Mouse (Mus musculus) splenic B cell, adult 2 months (primary cell): ENCODE data around the gene Jazf1.

Source experiments
- DNase-seq: peaks from one replicate; pipeline ENCODE4 v3.0.0-alpha.2; 2011; ENCODE audit warnings: low read depth, low spot score
- H3K27me3 ChIP-seq: 2 replicates; pipeline ENCODE4 v1.6.1; 2012; ENCODE audit warnings: mild to moderate bottlenecking, low read length, moderate library complexity, mixed read lengths; ENCODE audit not compliant: control insufficient read depth, poor library complexity, insufficient read depth, severe bottlenecking
- H3K36me3 ChIP-seq: 2 replicates; pipeline ENCODE4 v1.6.1; 2012; ENCODE audit warnings: mild to moderate bottlenecking, low read length, moderate library complexity, mixed read lengths; ENCODE audit not compliant: control insufficient read depth, poor library complexity, insufficient read depth, severe bottlenecking

Jazf1 gene

DNA sequence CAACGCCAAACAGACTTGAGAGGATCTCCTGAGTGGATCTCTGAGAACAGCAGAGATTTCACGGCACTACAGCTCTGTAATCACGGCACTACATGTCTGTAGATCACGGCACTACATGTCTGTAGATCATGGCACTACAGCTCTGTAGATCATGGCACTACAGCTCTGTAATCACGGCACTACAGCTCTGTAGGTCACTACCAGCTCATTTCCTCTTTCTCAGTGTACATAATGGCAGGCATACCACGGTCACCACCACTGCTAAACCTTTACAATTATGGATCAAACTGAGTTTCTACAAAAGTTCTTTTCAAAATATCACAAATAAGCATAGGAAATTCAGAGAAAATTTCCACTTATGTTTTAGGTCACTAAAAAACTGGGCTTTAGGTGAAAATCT lies 147.7 kb downstream of the Jazf1 start:
- Histone ChIP-seq H3K27me3 (no peaks in the 10 kb centered on the region), H3K36me3 (no peaks in the 10 kb centered on the region)
- DNase-seq: no peak

DNA sequence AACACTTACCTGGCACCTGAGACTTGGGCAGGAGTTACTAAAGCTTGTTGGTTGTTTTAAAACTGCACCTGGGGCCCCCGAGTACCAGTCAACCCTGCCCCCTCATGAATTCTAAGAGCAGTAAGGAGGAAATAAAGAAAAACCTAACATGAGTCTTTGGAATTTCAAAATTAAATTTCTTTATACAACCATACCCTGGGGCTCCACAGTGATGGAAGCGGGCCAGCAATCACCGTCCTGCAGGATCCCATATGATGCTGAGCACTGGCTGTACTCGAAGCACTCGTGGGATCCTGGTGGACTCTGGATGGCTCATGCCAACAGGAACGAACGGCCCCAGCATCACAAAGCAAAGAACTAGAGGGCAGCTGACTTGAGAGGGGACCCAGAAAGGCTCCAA lies 149.0 kb downstream of the Jazf1 start:
- no peak for DNase-seq

DNA sequence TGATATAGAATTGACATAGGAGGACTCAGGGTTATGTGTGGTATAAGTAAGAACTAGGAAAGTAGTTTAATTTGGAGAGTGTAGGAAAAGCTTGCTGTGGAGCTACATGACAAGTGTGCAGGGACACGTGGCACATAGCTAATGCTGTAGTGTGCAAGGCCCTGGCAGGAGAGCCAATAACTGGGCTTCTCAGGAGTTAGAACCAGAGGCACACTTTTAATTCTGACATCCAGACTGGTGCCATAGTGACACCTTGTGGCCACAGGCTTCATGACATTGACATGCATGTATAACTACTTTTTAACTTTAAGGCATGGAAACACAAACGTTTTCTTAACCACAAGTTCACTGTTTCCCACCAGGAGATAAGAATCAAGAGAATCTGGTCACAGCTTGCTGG lies 149.5 kb downstream of the Jazf1 start:
- Histone ChIP-seq H3K27me3 (no peaks in the 10 kb centered on the region), H3K36me3 (no peaks in the 10 kb centered on the region)
- peak; percentile 84 for DNase-seq

More for the DNA sequence above, 149.0 kb downstream of the Jazf1 start:
- H3K27me3 ChIP-seq: no peaks in the 10 kb centered on the region
- H3K36me3 ChIP-seq: no peaks in the 10 kb centered on the region

DNA sequence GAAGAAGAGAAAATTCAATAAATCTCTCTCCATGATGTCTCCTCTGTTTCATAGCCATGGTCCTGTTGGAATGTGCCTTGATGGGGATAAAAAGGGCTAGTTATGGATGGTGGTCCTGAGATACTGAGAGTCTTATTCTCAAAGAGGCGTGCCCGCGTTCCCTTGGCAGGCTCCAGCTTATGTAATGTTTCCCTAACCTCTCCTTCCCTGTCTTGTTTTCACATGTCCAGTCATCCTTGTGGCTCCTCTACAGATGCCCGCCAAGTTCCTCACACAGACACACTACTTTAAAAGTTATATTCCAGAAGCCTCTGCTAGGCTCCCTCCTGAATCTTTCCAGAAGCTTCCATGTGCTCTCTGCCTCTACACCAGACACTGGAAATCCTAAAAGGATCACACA lies 151.0 kb downstream of the Jazf1 start:
- no peaks in the 10 kb centered on the region for H3K36me3 ChIP-seq
- H3K27me3 ChIP-seq: no peaks in the 10 kb centered on the region
- no peak for DNase-seq

DNA sequence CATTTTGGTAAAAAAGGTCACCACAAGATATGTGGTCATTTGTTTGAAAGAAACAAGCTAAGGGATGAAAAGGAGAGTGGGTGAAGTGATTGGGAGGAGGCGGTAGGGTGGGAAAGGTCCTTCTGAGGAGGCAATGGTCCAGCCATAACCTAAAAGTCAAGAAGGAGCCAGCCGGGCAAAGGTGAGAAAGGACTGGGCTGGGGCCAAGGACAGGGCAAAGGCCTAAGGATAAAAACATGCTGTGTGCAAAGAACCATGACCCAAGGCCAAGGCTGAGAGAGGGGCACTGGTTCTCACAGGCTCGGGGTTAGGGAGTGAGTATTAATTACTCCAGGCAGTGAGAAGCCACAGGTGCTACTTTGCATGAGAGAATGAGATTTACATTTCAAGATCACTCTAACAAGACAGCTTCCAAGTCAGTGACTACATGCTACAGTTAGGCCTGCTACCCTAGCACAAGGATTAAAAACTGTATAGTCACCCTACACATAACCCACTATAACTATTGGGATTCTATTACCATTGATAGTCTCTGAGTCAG lies 151.5 kb downstream of the Jazf1 start:
- Histone ChIP-seq H3K27me3 (no peaks in the 10 kb centered on the region), H3K36me3 (no peaks in the 10 kb centered on the region)
- DNase-seq: peak; percentile 20

DNA sequence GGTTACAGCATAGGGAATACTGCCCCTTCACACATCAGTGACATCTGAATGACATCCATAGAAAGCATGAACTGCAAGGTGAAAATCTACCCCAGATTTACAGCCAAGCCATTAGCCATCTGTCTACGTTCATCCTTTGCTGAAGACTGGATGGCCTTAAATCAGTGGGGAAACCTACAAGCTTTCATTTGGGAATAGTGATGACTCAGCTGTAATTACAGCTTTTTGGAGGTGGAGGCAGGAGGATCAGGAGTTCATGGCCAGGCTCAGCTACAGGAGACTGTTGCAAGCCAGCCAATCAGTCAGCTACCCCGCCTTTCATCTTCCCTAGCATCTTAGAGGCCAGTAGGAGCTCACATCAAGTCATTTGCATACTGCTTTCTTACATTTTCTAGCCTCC lies 153.5 kb downstream of the Jazf1 start:
- no peak for DNase-seq
- no peaks in the 10 kb centered on the region for H3K36me3 ChIP-seq
- H3K27me3 ChIP-seq: no peaks in the 10 kb centered on the region

GRCm38 (mm10) chr6:52912143-52912918 lies 156.1 kb downstream of the Jazf1 start:
- H3K27me3 ChIP-seq: no peaks in the 10 kb centered on the region
- no peak for DNase-seq
- H3K36me3 ChIP-seq: no peaks in the 10 kb centered on the region

DNA sequence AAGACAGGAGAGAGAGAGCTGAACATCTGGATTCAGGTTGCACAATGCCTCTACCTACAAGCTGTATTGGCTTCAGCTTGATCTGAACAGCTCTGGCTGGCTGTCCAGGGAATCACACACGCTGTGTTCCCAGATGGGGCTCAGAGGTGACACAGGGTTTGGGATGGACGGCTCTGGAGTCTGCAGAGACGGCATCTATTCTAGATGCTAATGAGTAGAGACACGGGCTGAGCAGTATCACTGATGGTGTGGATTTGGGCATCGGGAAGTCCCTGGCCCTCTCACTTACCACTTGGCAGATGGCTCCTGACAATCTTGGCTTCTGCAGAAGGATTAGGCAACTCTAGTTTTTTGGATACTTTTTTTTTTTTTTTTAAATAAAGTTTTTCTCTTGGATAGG lies 161.6 kb downstream of the Jazf1 start:
- no peak for DNase-seq
- no peaks in the 10 kb centered on the region for H3K27me3 ChIP-seq
- H3K36me3 ChIP-seq: no peaks in the 10 kb centered on the region

- peak; percentile 21 for DNase-seq
- H3K27me3 ChIP-seq: no peaks in the 10 kb centered on the region
- no peaks in the 10 kb centered on the region for H3K36me3 ChIP-seq
Measured at GRCm38 (mm10) chr6:52905100-52905499, 163.3 kb downstream of the Jazf1 start.

DNA sequence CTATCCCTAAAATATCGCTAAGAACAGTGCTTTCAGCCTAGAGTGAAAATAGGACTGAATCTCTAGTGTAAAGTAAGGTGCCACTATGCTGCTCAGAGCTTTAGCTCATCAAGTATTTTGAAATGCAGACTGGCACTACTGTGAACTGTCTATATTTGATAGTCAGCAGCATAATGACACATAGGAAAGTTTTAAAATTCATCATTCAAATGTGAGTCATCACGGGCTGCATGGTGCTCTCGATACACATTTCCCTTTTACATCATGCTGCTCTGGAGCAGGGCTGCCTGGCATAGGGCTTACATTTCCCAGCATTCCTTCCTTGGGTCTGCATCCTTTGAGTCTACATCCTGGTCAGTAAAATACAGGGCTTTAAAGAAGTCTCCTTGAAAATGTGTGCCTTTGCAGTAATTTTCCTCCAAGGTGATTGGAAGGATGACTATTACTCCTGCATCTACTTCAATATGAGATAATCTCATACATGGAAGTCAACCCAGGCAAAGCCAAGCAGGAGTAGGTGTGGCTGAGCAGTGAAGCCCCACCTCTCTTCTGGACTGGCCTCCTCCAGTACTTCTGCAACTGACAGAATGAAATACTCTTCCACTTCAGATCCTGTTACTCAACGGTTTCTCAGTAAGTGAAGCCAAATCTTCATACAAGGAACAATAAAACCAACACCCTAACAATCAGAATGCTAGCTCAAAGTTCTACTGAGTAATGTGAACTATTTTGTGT lies 165.0 kb downstream of the Jazf1 start:
- no peak for DNase-seq
- H3K27me3 ChIP-seq: no peaks in the 10 kb centered on the region
- H3K36me3 ChIP-seq: no peaks in the 10 kb centered on the region

GRCm38 (mm10) chr6:52899574-52900245 lies 168.7 kb downstream of the Jazf1 start:
- DNase-seq: no peak
- no peaks in the 10 kb centered on the region for H3K36me3 ChIP-seq
- H3K27me3 ChIP-seq: no peaks in the 10 kb centered on the region

- Histone ChIP-seq H3K36me3 (no peaks in the 10 kb centered on the region), H3K27me3 (no peaks in the 10 kb centered on the region)
- DNase-seq: no peak
Measured at GRCm38 (mm10) chr6:52895075-52895474, 173.4 kb downstream of the Jazf1 start.

DNA sequence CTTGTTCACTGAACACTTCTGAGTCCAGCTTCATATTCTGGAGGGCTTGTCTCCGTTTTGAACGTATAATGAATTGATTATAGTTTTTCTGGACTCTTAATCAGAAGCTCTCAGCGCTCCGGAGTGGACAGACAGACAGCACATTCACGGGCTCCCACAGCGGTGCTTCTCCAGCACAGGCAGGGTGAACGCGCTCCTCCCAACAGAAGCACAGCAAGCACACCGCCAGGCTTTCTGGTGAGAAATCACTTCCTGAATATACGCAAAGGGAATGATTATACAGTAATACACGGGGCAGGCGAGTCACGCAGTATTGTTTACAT lies 174.0 kb downstream of the Jazf1 start:
- no peak for DNase-seq
- Histone ChIP-seq H3K27me3 (no peaks in the 10 kb centered on the region), H3K36me3 (no peaks in the 10 kb centered on the region)

DNA sequence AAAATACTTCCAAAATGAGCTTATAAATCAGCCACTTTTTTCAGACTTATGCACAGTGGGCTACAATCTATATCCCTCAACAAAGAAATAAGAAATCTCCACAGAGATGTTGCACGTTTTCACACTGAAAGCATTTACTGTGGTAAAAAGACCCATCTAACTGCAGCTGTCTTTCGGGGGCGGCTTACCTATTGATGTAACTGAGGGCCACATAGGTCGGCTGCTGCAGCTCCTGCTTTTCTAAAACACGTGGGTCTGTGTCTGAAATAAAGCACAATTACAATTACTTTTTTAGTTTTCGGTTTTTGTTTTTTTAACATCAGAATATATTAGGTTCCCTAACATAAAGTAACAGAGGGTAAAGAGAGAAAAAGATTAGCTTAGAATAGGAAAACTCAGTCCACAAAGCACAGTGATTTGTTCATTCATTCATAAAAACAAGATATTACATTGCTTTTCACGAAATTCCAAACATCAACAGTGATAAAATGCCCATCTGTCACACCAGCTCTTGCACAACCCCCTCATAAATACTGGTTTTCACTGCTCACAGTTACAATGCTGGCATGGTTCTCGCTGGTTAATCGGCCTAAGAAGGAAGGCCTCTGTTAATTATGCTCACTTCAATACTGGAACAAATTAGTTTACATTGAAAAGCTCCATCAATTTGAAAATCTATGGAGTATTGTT lies 174.5 kb downstream of the Jazf1 start:
- no peak for DNase-seq
- no peaks in the 10 kb centered on the region for H3K36me3 ChIP-seq
- H3K27me3 ChIP-seq: no peaks in the 10 kb centered on the region
